Mouse (Mus musculus) CD8-positive naive resting alpha-beta T cell, adult 2 months (primary cell): ENCODE results near the gene 1810055G02Rik.
A peak's percentile ranks its signal among the peaks of the same experiment; 100 is the strongest.

Experiments used
- DNase-seq, 2 experiments: peaks; one replicate each; pipeline ENCODE4 v3.0.0; 2022; ENCODE audit warnings: low read depth in 2 of 2, low spot score in 2 of 2

The 1810055G02Rik gene

GRCm38 (mm10) chr19:3694476-3694875 lies 13.6 kb upstream of the 1810055G02Rik start:
- no peak for DNase-seq

GRCm38 (mm10) chr19:3695006-3695405 lies 13.1 kb upstream of the 1810055G02Rik start:
- no peak for DNase-seq

- DNase-seq: no peak
Observed at GRCm38 (mm10) chr19:3695471-3695870, 12.6 kb upstream of the 1810055G02Rik start.

GRCm38 (mm10) chr19:3695976-3696375 lies 12.1 kb upstream of the 1810055G02Rik start:
- no peak for DNase-seq

GRCm38 (mm10) chr19:3698035-3698434 lies 10.1 kb upstream of the 1810055G02Rik start:
- no peak for DNase-seq

GRCm38 (mm10) chr19:3699508-3700438 lies 8.3 kb upstream of the 1810055G02Rik start:
- peak; percentile 85 to 89 for DNase-seq

GRCm38 (mm10) chr19:3702460-3702859 lies 5.6 kb upstream of the 1810055G02Rik start:
- DNase-seq: no peak

GRCm38 (mm10) chr19:3706258-3706657 lies 1.8 kb upstream of the 1810055G02Rik start:
- DNase-seq: no peak

GRCm38 (mm10) chr19:3707553-3707952 lies 540 bp upstream of the 1810055G02Rik start:
- no peak for DNase-seq

GRCm38 (mm10) chr19:3709013-3709787 lies 1.1 kb downstream of the 1810055G02Rik start:
- no peak for DNase-seq

- no peak for DNase-seq
Observed at GRCm38 (mm10) chr19:3710436-3710835, 2.3 kb downstream of the 1810055G02Rik start.

- DNase-seq: no peak
Observed at GRCm38 (mm10) chr19:3714381-3714780, 6.3 kb downstream of the 1810055G02Rik start.

GRCm38 (mm10) chr19:3718481-3719361 lies 10.6 kb downstream of the 1810055G02Rik start:
- DNase-seq: peak; percentile 72 to 84

- no peak for DNase-seq
Observed at GRCm38 (mm10) chr19:3719362-3719891, 11.3 kb downstream of the 1810055G02Rik start.

GRCm38 (mm10) chr19:3723170-3723569 lies 15.1 kb downstream of the 1810055G02Rik start:
- DNase-seq: no peak

- peak; percentile 42 to 65 for DNase-seq
Observed at GRCm38 (mm10) chr19:3723904-3724303, 15.8 kb downstream of the 1810055G02Rik start.

- peak; percentile 63 to 79 for DNase-seq
Observed at GRCm38 (mm10) chr19:3724779-3725178, 16.7 kb downstream of the 1810055G02Rik start.

GRCm38 (mm10) chr19:3728901-3729300 lies 20.8 kb downstream of the 1810055G02Rik start:
- DNase-seq: no peak

GRCm38 (mm10) chr19:3730781-3731646 lies 22.9 kb downstream of the 1810055G02Rik start:
- peak; percentile 65 to 70 for DNase-seq

- DNase-seq: no peak
Observed at GRCm38 (mm10) chr19:3736001-3736400, 27.9 kb downstream of the 1810055G02Rik start.
